Mouse (Mus musculus) E14TG2a.4 (cell line): ENCODE results near the gene Dennd6a.
A peak's percentile ranks its signal among the peaks of the same experiment; 100 is the strongest.
"Not testable (repeated sequence)": the region's sequence is repeated elsewhere in the genome, so short reads cannot be mapped to it uniquely, and the experiment has no call there.

ENCODE experiments used
- H3K27me3 ChIP-seq: 2 replicates; pipeline ENCODE4 v1.6.1; 2014; ENCODE audit warnings: low read length, control low read depth; ENCODE audit not compliant: insufficient read depth
- H3K36me3 ChIP-seq: 2 replicates; pipeline ENCODE4 v1.6.1; 2014; ENCODE audit warnings: low read length, control low read depth; ENCODE audit not compliant: insufficient read depth
- H3K4me1 ChIP-seq: replicated peaks from 2 replicates; pipeline ENCODE4 v1.6.1; 2014; ENCODE audit warnings: low read depth, low read length, control low read depth
- H3K4me3 ChIP-seq: replicated peaks from 2 replicates; pipeline ENCODE4 v1.5.1; 2014; ENCODE audit warnings: mild to moderate bottlenecking, low read length
- H3K9me3 ChIP-seq: 2 replicates; pipeline ENCODE4 v1.6.1; 2014; ENCODE audit warnings: low read length, control low read depth
- CTCF ChIP-seq: conservative IDR thresholded peaks from 2 replicates; pipeline ENCODE4 v1.5.1; 2014; ENCODE audit warnings: low read length
- NANOG ChIP-seq: IDR thresholded peaks from 2 replicates; pipeline ENCODE4 v1.6.1; 2014; ENCODE audit warnings: borderline replicate concordance, low read length, mixed read lengths
- POU5F1 ChIP-seq: IDR thresholded peaks from 2 replicates; pipeline ENCODE4 v1.6.1; 2014; ENCODE audit warnings: low read length, borderline replicate concordance

Dennd6a gene

GRCm38 (mm10) chr14:26668371-26669291 lies 95.0 kb downstream of the Dennd6a start:
- H3K27me3 ChIP-seq = no peaks in the 10 kb centered on the region
- TF ChIP-seq POU5F1 (no peak), CTCF (no peak), NANOG (no peak)
- H3K4me3 ChIP-seq = peak overlapping the region; percentile 96
- peaks cover 44% of the 10 kb centered on the region for H3K4me1 ChIP-seq
- H3K36me3 ChIP-seq = peaks cover 43% of the 10 kb centered on the region
- H3K9me3 ChIP-seq = 0 out of 2 replicates have a peak, but pooled peaks cover 4% of the 10 kb centered on the region

DNA sequence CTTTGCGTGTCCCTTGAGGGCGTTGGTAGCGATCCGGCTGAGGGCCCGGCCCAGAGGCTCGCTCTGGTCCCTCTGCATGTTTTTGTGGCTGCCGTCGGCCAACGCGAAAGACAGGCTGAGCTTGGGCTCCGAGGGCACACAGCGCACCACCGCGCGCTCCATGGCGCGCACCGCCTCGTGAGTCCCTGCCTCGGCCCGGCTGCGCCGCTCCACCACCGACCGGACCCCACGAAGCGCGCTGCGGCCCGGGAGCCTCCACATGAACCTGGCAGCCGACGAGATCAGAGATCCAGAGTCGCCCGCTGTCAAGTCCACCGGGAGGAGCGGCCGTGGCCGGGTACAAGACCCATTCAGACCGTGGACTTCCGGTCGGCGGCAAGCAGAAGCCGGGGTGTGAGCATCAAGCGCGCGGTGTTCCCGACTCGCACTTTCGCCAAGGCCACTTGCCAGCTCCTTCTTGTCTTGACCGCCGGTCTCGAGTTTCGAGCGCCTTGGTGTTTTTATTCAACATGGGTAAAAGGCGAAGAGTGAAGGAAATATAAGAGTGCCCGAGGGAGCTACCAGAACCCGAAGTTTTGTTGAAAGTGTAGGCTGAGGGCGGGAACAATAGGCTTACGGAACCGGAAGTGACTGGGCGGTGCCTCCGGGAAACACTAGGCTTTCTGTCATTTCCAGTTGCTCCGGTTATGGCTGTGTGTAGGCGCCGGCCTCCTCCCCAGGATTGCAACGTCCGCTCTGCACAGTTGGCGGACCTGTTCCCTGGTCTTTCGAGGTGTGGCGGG lies 95.8 kb downstream of the Dennd6a start, which contains the start of gene Pde12:
Gene Pde12 (minus strand): TSS at position 592 of the 782 bp plus-strand sequence.
- no peak for TF ChIP-seq POU5F1
- TF ChIP-seq NANOG = no peak
- no peak for TF ChIP-seq CTCF
- Histone ChIP-seq H3K4me1 (peaks cover 52% of the 10 kb centered on the region), H3K4me3 (peak within 1 kb of the TSS; percentile 96), H3K36me3 (peaks cover 35% of the 10 kb centered on the region), H3K9me3 (no peaks in the 10 kb centered on the region), H3K27me3 (no peaks in the 10 kb centered on the region)

DNA sequence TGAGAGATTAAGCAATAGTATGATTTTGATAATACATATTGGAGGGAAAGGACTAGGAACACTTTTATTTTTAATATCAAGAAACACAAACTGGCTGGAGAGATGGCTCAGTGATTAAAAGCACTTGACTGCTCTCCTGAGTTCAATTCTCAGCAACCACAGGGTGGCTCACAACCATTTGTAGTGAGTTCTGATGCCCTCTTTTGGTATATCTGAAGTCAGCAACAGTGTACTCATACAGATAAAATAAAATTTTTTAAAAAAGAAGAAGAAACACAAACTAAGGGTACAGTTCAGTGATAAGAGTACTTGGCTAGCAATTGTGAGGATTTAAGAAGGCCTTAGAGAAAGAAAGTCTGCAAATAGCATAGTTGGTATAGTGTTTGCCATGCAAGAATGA lies 97.3 kb downstream of the Dennd6a start:
- Histone ChIP-seq H3K4me3 (peak overlapping the region; percentile 96), H3K36me3 (peaks cover 20% of the 10 kb centered on the region), H3K9me3 (no peaks in the 10 kb centered on the region), H3K4me1 (peaks cover 67% of the 10 kb centered on the region), H3K27me3 (no peaks in the 10 kb centered on the region)
- TF ChIP-seq POU5F1 (no peak), CTCF (no peak), NANOG (no peak)

- H3K4me3 ChIP-seq, H3K27me3 ChIP-seq, H3K9me3 ChIP-seq, H3K36me3 ChIP-seq: not testable (repeated sequence)
- peaks cover 65% of the 10 kb centered on the region for H3K4me1 ChIP-seq
These were observed 98.4 kb downstream of the Dennd6a start for GRCm38 (mm10) chr14:26671870-26672615.

GRCm38 (mm10) chr14:26674476-26675169 lies 101.0 kb downstream of the Dennd6a start:
- H3K9me3 ChIP-seq, H3K4me3 ChIP-seq, H3K36me3 ChIP-seq, H3K27me3 ChIP-seq: not testable (repeated sequence)
- peaks cover 56% of the 10 kb centered on the region for H3K4me1 ChIP-seq

GRCm38 (mm10) chr14:26675371-26675770 lies 101.7 kb downstream of the Dennd6a start:
- Histone ChIP-seq H3K9me3 (no peaks in the 10 kb centered on the region), H3K36me3 (no peaks in the 10 kb centered on the region), H3K4me3 (peak overlapping the region; percentile 33; the same call in 1 of the 2 replicates), H3K27me3 (no peaks in the 10 kb centered on the region), H3K4me1 (peaks cover 54% of the 10 kb centered on the region)
- peak; percentile 41 for TF ChIP-seq CTCF
- TF ChIP-seq POU5F1 = no peak

GRCm38 (mm10) chr14:26675791-26676190 lies 102.1 kb downstream of the Dennd6a start:
- no peak for TF ChIP-seq POU5F1
- no peak for TF ChIP-seq NANOG
- no peak for TF ChIP-seq CTCF
- peaks cover 50% of the 10 kb centered on the region for H3K4me1 ChIP-seq

More at GRCm38 (mm10) chr14:26675791-26676190, 102.1 kb downstream of the Dennd6a start:
- peak overlapping the region; percentile 33 for H3K4me3 ChIP-seq
- no peaks in the 10 kb centered on the region for H3K27me3 ChIP-seq
- H3K9me3 ChIP-seq = no peaks in the 10 kb centered on the region
- H3K36me3 ChIP-seq = no peaks in the 10 kb centered on the region
